Mouse (Mus musculus) CH12.LX (cell line): ENCODE measurements at regions not wholly inside any gene's neighbourhood (a gene's known extent, or its start where the extent isn't known, plus 50 kb on each side); places are given as distances from the start of the nearest gene placed in this dataset.

Source experiments
- DNase-seq: peaks from one replicate; pipeline ENCODE4 v3.0.0-alpha.2; 2013; ENCODE audit errors: extremely low read depth
- H3K27ac ChIP-seq: 2 replicates; pipeline ENCODE4 v1.5.1; 2012; ENCODE audit warnings: low read depth, mild to moderate bottlenecking, control low read depth, moderate library complexity; ENCODE audit not compliant: insufficient read depth
- H3K27me3 ChIP-seq: replicated peaks from 2 replicates; pipeline ENCODE3; 2012; ENCODE audit warnings: inconsistent platforms
- H3K36me3 ChIP-seq, 2 experiments: replicated peaks in 1 of 2; 2 replicates each; pipeline versions ENCODE3 to v1.6.1; 2012; ENCODE audit warnings: inconsistent platforms in 1 of 2, low read length in 1 of 2, mild to moderate bottlenecking in 1 of 2, mixed read lengths in 1 of 2, moderate library complexity in 1 of 2; ENCODE audit not compliant: control insufficient read depth in 1 of 2, insufficient read depth in 1 of 2
- H3K4me1 ChIP-seq, 2 experiments: 2 replicates each; pipeline ENCODE4 v1.6.1; 2012; ENCODE audit warnings: inconsistent platforms in 1 of 2, moderate library complexity in 1 of 2; ENCODE audit not compliant: insufficient read depth in 2 of 2, control insufficient read depth in 1 of 2
- H3K4me2 ChIP-seq: 2 replicates; pipeline ENCODE4 v1.6.1; 2012; ENCODE audit warnings: low read depth, mild to moderate bottlenecking, control low read depth; ENCODE audit not compliant: poor library complexity, insufficient read depth, severe bottlenecking
- H3K4me3 ChIP-seq, 3 experiments: fragments of 150-350 bp in 1 of 3; sonication (generic) in 1 of 3; replicated peaks in 1 of 3; 2 replicates each; pipeline versions ENCODE3 to v1.5.1; 2011 to 2012; ENCODE audit warnings: low read depth in 2 of 3, low read length in 2 of 3, mild to moderate bottlenecking in 2 of 3, moderate library complexity in 2 of 3, control low read depth in 1 of 3, improper control_type of control experiment in 1 of 3, inconsistent platforms in 1 of 3, mixed read lengths in 1 of 3; ENCODE audit not compliant: poor library complexity in 1 of 3
- H3K79me2 ChIP-seq: replicated peaks from 2 replicates; pipeline ENCODE4 v1.6.1; 2012; ENCODE audit warnings: mild to moderate bottlenecking, moderate library complexity; ENCODE audit not compliant: control insufficient read depth, poor library complexity, insufficient read depth, severe bottlenecking; ENCODE audit errors: extremely low read depth
- H3K9ac ChIP-seq: 2 replicates; pipeline ENCODE4 v1.6.1; 2012; ENCODE audit warnings: low read depth, mild to moderate bottlenecking, control low read depth, moderate library complexity; ENCODE audit not compliant: insufficient read depth
- H3K9me3 ChIP-seq: replicated peaks from 2 replicates; pipeline ENCODE3; 2012; ENCODE audit warnings: low read length, inconsistent platforms, mixed read lengths
- BHLHE40 ChIP-seq: IDR thresholded peaks from 2 replicates; pipeline ENCODE4 v1.6.1; 2011; ENCODE audit warnings: mild to moderate bottlenecking, low read depth, low read length, improper control_type of control experiment
- CTCF ChIP-seq, 2 experiments: IDR thresholded peaks in 1 of 2; conservative IDR thresholded peaks in 1 of 2; 2 replicates each; pipeline ENCODE4 v1.5.1; 2011 to 2012; ENCODE audit warnings: low read depth in 2 of 2, low read length in 2 of 2, improper control_type of control experiment in 1 of 2, inconsistent platforms in 1 of 2, mild to moderate bottlenecking in 1 of 2, moderate library complexity in 1 of 2
- ELF1 ChIP-seq: IDR thresholded peaks from 2 replicates; pipeline ENCODE4 v1.6.1; 2014; ENCODE audit warnings: low read depth, mild to moderate bottlenecking, inconsistent platforms, low read length, improper control_type of control experiment
- EP300 ChIP-seq: IDR thresholded peaks from 2 replicates; pipeline ENCODE4 v1.6.1; 2011; ENCODE audit warnings: low read length, improper control_type of control experiment
- JUN ChIP-seq: IDR thresholded peaks from 2 replicates; pipeline ENCODE4 v1.6.1; 2011; ENCODE audit warnings: low read depth, mild to moderate bottlenecking, low read length, improper control_type of control experiment, moderate library complexity; ENCODE audit not compliant: insufficient read depth
- KAT2A ChIP-seq: IDR thresholded peaks from 2 replicates; pipeline ENCODE4 v1.6.1; 2012; ENCODE audit warnings: low read length, improper control_type of control experiment, inconsistent platforms; ENCODE audit not compliant: insufficient replicate concordance
- MAFK ChIP-seq: IDR thresholded peaks from 2 replicates; pipeline ENCODE4 v1.6.1; 2011; ENCODE audit warnings: low read length, improper control_type of control experiment; ENCODE audit not compliant: insufficient replicate concordance
- MEF2A ChIP-seq: IDR thresholded peaks from 2 replicates; pipeline ENCODE4 v1.6.1; 2014; ENCODE audit warnings: low read depth, mild to moderate bottlenecking, inconsistent platforms, low read length, improper control_type of control experiment, borderline replicate concordance
- MYC ChIP-seq: IDR thresholded peaks from 2 replicates; pipeline ENCODE4 v1.6.1; 2011; ENCODE audit warnings: low read depth, mild to moderate bottlenecking, improper control_type of control experiment, low read length
- NELFE ChIP-seq: IDR thresholded peaks from 2 replicates; pipeline ENCODE4 v1.6.1; 2011; ENCODE audit warnings: low read depth, low read length, improper control_type of control experiment
- PAX5 ChIP-seq: IDR thresholded peaks from 2 replicates; pipeline ENCODE4 v1.6.1; 2012; ENCODE audit warnings: low read length, inconsistent platforms, mixed read lengths
- POLR2A ChIP-seq: IDR thresholded peaks from 2 replicates; pipeline ENCODE4 v1.6.1; 2011; ENCODE audit warnings: low read depth, mild to moderate bottlenecking, improper control_type of control experiment, low read length
- POLR2AphosphoS2 ChIP-seq: IDR thresholded peaks from 2 replicates; pipeline ENCODE4 v1.6.1; 2011; ENCODE audit warnings: low read depth, low read length, improper control_type of control experiment
- RAD21 ChIP-seq: IDR thresholded peaks from 2 replicates; pipeline ENCODE4 v1.6.1; 2011; ENCODE audit warnings: low read depth, mild to moderate bottlenecking, low read length, improper control_type of control experiment, moderate library complexity
- SMC3 ChIP-seq: IDR thresholded peaks from 2 replicates; pipeline ENCODE4 v1.6.1; 2011; ENCODE audit warnings: low read depth, low read length, improper control_type of control experiment
- USF2 ChIP-seq: conservative IDR thresholded peaks from 2 replicates; pipeline ENCODE4 v1.6.1; 2011; ENCODE audit warnings: low read depth, low read length, improper control_type of control experiment
- ZC3H11A ChIP-seq: IDR thresholded peaks from 2 replicates; pipeline ENCODE4 v1.6.1; 2012; ENCODE audit warnings: low read depth, mild to moderate bottlenecking, inconsistent platforms, low read length, improper control_type of control experiment
- ZNF384 ChIP-seq: IDR thresholded peaks from 2 replicates; pipeline ENCODE4 v1.6.1; 2012; ENCODE audit warnings: low read depth, low read length, improper control_type of control experiment, inconsistent platforms
- dilution Hi-C: fragments of 300-500 bp; cut with MboI; formaldehyde crosslinking; loops from 2 replicates; pipeline ENCODE4 v1.14.3; 2020; ENCODE audit warnings: low sequenced_read_pairs; ENCODE audit not compliant: extremely low pct_unique_long_range_greater_than_20kb, extremely low pct_ligation_motif_present
- in situ Hi-C: fragments of 300-500 bp; cut with MboI; formaldehyde crosslinking; loops from 3 replicates; pipeline ENCODE4 v1.14.3; 2019; ENCODE audit warnings: low sequenced_read_pairs, low pct_ligation_motif_present, low pct_unique_long_range_greater_than_20kb, mixed read lengths

GRCm38 (mm10) chr10:39224449-39225094 is 61.0 kb upstream of the Ccn6 start:
- no peak for DNase-seq
- Histone ChIP-seq H3K4me3 (no peak overlapping the region), H3K9ac (no peak overlapping the region), H3K36me3 (no peaks in the 10 kb centered on the region), H3K9me3 (peaks cover 3% of the 10 kb centered on the region), H3K4me2 (no peak overlapping the region), H3K4me1 (no peaks in the 10 kb centered on the region), H3K79me2 (no peaks in the 10 kb centered on the region), H3K27ac (no peak overlapping the region)
- dilution Hi-C loops = no loop called here
- in situ Hi-C loops = no loop called here
- no peak for TF ChIP-seq BHLHE40
- no peak for TF ChIP-seq PAX5
- no peak for TF ChIP-seq MAFK
- TF ChIP-seq, all 38 proteins: peak for 0
- H3K27me3 ChIP-seq = no peaks in the 10 kb centered on the region

- Histone ChIP-seq H3K27me3 (no peaks in the 10 kb centered on the region), H3K36me3 (no peaks in the 10 kb centered on the region), H3K4me2 (no peak overlapping the region), H3K9ac (no peak overlapping the region), H3K4me1 (no peaks in the 10 kb centered on the region), H3K27ac (no peak overlapping the region), H3K9me3 (peaks cover 3% of the 10 kb centered on the region), H3K4me3 (no peak overlapping the region), H3K79me2 (no peaks in the 10 kb centered on the region)
- TF ChIP-seq USF2 (no peak), NELFE (no peak), ZC3H11A (no peak), CTCF (conservative IDR thresholded peaks at IDR 0.05 in 1 of 2, IDR thresholded peaks at IDR 0.05 in 1 of 2; ENCODE audit: low read depth in 2 of 2, low read length in 2 of 2) (no peak), POLR2AphosphoS2 (no peak), ZNF384 (no peak), RAD21 (no peak), MYC (no peak), SMC3 (no peak), POLR2A (no peak), ELF1 (no peak), MAFK (no peak), EP300 (no peak), JUN (no peak), KAT2A (no peak), MEF2A (no peak)
- DNase-seq = no peak
- dilution Hi-C loops = no loop called here
- in situ Hi-C loops = no loop called here
These were observed 57.4 kb upstream of the Ccn6 start for GRCm38 (mm10) chr10:39221028-39221427.
